Mouse (Mus musculus): ENCODE measurements around the gene Zfp658.

DNA sequence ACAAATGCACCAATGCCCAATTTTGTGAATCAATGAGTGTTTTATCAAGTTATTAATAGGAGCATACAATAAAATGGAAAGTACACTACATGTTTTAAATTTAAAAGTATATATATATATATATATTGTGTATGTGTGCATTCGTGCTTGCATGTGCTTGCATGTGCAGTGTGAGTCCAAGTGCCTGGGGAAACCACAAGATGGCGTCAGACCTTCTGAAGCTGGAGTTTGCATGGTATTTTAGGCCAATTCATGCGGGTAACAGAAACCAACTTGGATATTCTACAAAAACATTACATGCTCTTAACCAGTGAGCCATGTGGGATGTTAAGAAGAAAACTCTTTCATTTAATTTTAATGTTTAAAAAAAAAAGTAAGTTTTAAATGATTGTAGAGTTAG, 36.7 kb upstream of the Zfp658 start:
- no peak for TF ChIP-seq CTCF (IDR thresholded peaks at IDR 0.05; ENCODE audit: control insufficient read depth, insufficient read depth, insufficient read length)
- TF ChIP-seq MYOG (IDR thresholded peaks at IDR 0.05; ENCODE audit: control insufficient read depth, extremely low read depth, insufficient read length) = no peak
- no peak for TF ChIP-seq CEBPB (IDR thresholded peaks at IDR 0.05; ENCODE audit: low read depth)
- no peak for TF ChIP-seq MYOD1 (IDR thresholded peaks at IDR 0.05; ENCODE audit: control insufficient read depth, insufficient read length, low read depth)
- TF ChIP-seq USF1 (IDR thresholded peaks at IDR 0.05; ENCODE audit: low read depth) = no peak
- no peak for TF ChIP-seq MAX (IDR thresholded peaks at IDR 0.05)
- TF ChIP-seq FOSL1 (IDR thresholded peaks at IDR 0.05; ENCODE audit: insufficient read depth, low read length, poor library complexity, severe bottlenecking) = no peak
